Mouse (Mus musculus): ENCODE results near the gene Lrrc47.

GRCm38 (mm10) chr4:154037123-154037522 lies 25.6 kb downstream of the Lrrc47 start:
- TF ChIP-seq CTCF (IDR thresholded peaks at IDR 0.05; ENCODE audit: extremely low read depth, insufficient read depth, low read length) (no peak), POLR2A (IDR thresholded peaks at IDR 0.05; ENCODE audit: extremely low read depth, insufficient read depth, low read length) (no peak)

All from cortical plate, adult 2 months (tissue).